Mouse (Mus musculus): ENCODE data around the gene Myo19. TPM values are rescaled to one million over a fixed set of nuclear protein-coding genes. Genes with fewer than 3 reads are reported as not detected.
"Not testable (repeated sequence)": the region's sequence is repeated elsewhere in the genome, so short reads cannot be mapped to it uniquely, and the experiment has no call there.

Gene Myo19
- polyA plus RNA-seq, 1 experiment from 2014 or later = 10.2 TPM

GRCm38 (mm10) chr11:84871046-84871445, 8.9 kb upstream of the Myo19 start:
- Histone ChIP-seq H3K27me3 (no peaks in the 10 kb centered on the region), H3K9me3 (no peaks in the 10 kb centered on the region), H3K27ac (peak overlapping the region; percentile 94), H3K4me1 (peaks cover 16% of the 10 kb centered on the region), H3K4me3 (peak overlapping the region; percentile 93), H3K36me3 (no peaks in the 10 kb centered on the region), H3K9ac (peak overlapping the region; percentile 92), H3K4me2 (replicated peaks) (peak overlapping the region; percentile 72)
- under 1% methylated on average over 10 of the region's 10 CpGs for WGBS
- 0 out of 2 replicates have a peak, but pooled peaks have one; percentile 6 for ATAC-seq (ENCODE audit: insufficient number of reproducible peaks, insufficient read depth, low FRiP score, low TSS enrichment)

GRCm38 (mm10) chr11:84871548-84872069, 8.3 kb upstream of the Myo19 start:
- no peaks in the 10 kb centered on the region for H3K36me3 ChIP-seq
- H3K27ac ChIP-seq = peak overlapping the region; percentile 94
- no peaks in the 10 kb centered on the region for H3K27me3 ChIP-seq
- H3K9ac ChIP-seq = peak overlapping the region; percentile 92
- H3K4me1 ChIP-seq = peaks cover 16% of the 10 kb centered on the region
- H3K9me3 ChIP-seq = no peaks in the 10 kb centered on the region
- WGBS = 73% methylated on average over 4 of the region's 4 CpGs
- ATAC-seq (ENCODE audit: insufficient number of reproducible peaks, insufficient read depth, low FRiP score, low TSS enrichment) = no peak
- peak overlapping the region; percentile 72 for H3K4me2 ChIP-seq (replicated peaks)
- peak overlapping the region; percentile 93 for H3K4me3 ChIP-seq

- no peaks in the 10 kb centered on the region for H3K36me3 ChIP-seq
- peaks cover 9% of the 10 kb centered on the region; the same call in 1 of the 2 replicates for H3K4me1 ChIP-seq
- no peaks in the 10 kb centered on the region for H3K9me3 ChIP-seq
- H3K27me3 ChIP-seq = no peaks in the 10 kb centered on the region
- H3K4me2 ChIP-seq (replicated peaks) = no peak overlapping the region
- no peak overlapping the region for H3K4me3 ChIP-seq
- ATAC-seq (ENCODE audit: insufficient number of reproducible peaks, insufficient read depth, low FRiP score, low TSS enrichment) = no peak
- no peak overlapping the region for H3K9ac ChIP-seq
- no peak overlapping the region for H3K27ac ChIP-seq
- 80% methylated on average over 1 of the region's 1 CpGs for WGBS
These were observed 6.7 kb upstream of the Myo19 start for GRCm38 (mm10) chr11:84873042-84873833.

- ATAC-seq (ENCODE audit: insufficient number of reproducible peaks, insufficient read depth, low FRiP score, low TSS enrichment); H3K27me3 ChIP-seq; H3K36me3 ChIP-seq; H3K27ac ChIP-seq; H3K4me3 ChIP-seq; H3K9ac ChIP-seq; H3K4me2 ChIP-seq (replicated peaks); H3K9me3 ChIP-seq: not testable (repeated sequence)
- 57% methylated on average over 1 of the region's 1 CpGs for WGBS
- H3K4me1 ChIP-seq = peaks cover 12% of the 10 kb centered on the region
These were observed 3.9 kb upstream of the Myo19 start for GRCm38 (mm10) chr11:84876020-84876419.

- Histone ChIP-seq H3K4me2 (replicated peaks) (peak overlapping the region; percentile 91), H3K9me3 (no peaks in the 10 kb centered on the region), H3K36me3 (peaks cover 12% of the 10 kb centered on the region), H3K4me1 (peaks cover 14% of the 10 kb centered on the region), H3K4me3 (peak overlapping the region; percentile 86), H3K9ac (peak overlapping the region; percentile 82), H3K27ac (peak overlapping the region; percentile 94), H3K27me3 (no peaks in the 10 kb centered on the region)
- 24% methylated on average over 7 of the region's 7 CpGs for WGBS
- ATAC-seq (ENCODE audit: insufficient number of reproducible peaks, insufficient read depth, low FRiP score, low TSS enrichment) = no peak
These were observed 759 bp upstream of the Myo19 start for GRCm38 (mm10) chr11:84879007-84879771.

GRCm38 (mm10) chr11:84880465-84880961, 565 bp downstream of the Myo19 start:
- Histone ChIP-seq H3K4me3 (peak overlapping the region; percentile 86), H3K9ac (peak overlapping the region; percentile 82), H3K9me3 (no peaks in the 10 kb centered on the region), H3K36me3 (peaks cover 23% of the 10 kb centered on the region), H3K4me2 (replicated peaks) (peak overlapping the region; percentile 91), H3K27me3 (no peaks in the 10 kb centered on the region), H3K27ac (peak overlapping the region; percentile 94), H3K4me1 (peaks cover 14% of the 10 kb centered on the region)
- peak; percentile 7; the same call in 1 of the 2 replicates for ATAC-seq (ENCODE audit: insufficient number of reproducible peaks, insufficient read depth, low FRiP score, low TSS enrichment)
- WGBS = under 1% methylated on average over 24 of the region's 24 CpGs

- ATAC-seq (ENCODE audit: insufficient number of reproducible peaks, insufficient read depth, low FRiP score, low TSS enrichment) = no peak
- H3K4me2 ChIP-seq (replicated peaks) = peak overlapping the region; percentile 91
- no peaks in the 10 kb centered on the region for H3K9me3 ChIP-seq
- H3K4me1 ChIP-seq = peaks cover 14% of the 10 kb centered on the region
- H3K36me3 ChIP-seq = peaks cover 25% of the 10 kb centered on the region
- H3K27me3 ChIP-seq = no peaks in the 10 kb centered on the region
- H3K9ac ChIP-seq = peak overlapping the region; percentile 82
- peak overlapping the region; percentile 86 for H3K4me3 ChIP-seq
- peak overlapping the region; percentile 94 for H3K27ac ChIP-seq
- WGBS = 53% methylated on average over 9 of the region's 9 CpGs
These were observed 1.0 kb downstream of the Myo19 start for GRCm38 (mm10) chr11:84880971-84881370.

- Histone ChIP-seq H3K4me3 (no peak overlapping the region), H3K9ac (no peak overlapping the region), H3K4me2 (replicated peaks) (no peak overlapping the region), H3K9me3 (no peaks in the 10 kb centered on the region), H3K36me3 (peaks cover 31% of the 10 kb centered on the region), H3K4me1 (peaks cover 14% of the 10 kb centered on the region), H3K27ac (no peak overlapping the region), H3K27me3 (no peaks in the 10 kb centered on the region)
- ATAC-seq (ENCODE audit: insufficient number of reproducible peaks, insufficient read depth, low FRiP score, low TSS enrichment) = no peak
- WGBS = 93% methylated on average over 7 of the region's 7 CpGs
These were observed 2.4 kb downstream of the Myo19 start for GRCm38 (mm10) chr11:84882346-84882745.

- H3K4me2 ChIP-seq (replicated peaks) = no peak overlapping the region
- no peak overlapping the region for H3K27ac ChIP-seq
- no peak overlapping the region for H3K9ac ChIP-seq
- H3K9me3 ChIP-seq = no peaks in the 10 kb centered on the region
- ATAC-seq (ENCODE audit: insufficient number of reproducible peaks, insufficient read depth, low FRiP score, low TSS enrichment) = no peak
- H3K4me3 ChIP-seq = no peak overlapping the region
- no peaks in the 10 kb centered on the region for H3K27me3 ChIP-seq
- 76% methylated on average over 4 of the region's 4 CpGs for WGBS
- H3K36me3 ChIP-seq = peaks cover 48% of the 10 kb centered on the region
- peaks cover 8% of the 10 kb centered on the region; the same call in 1 of the 2 replicates for H3K4me1 ChIP-seq
These were observed 5.3 kb downstream of the Myo19 start for GRCm38 (mm10) chr11:84885238-84885637.

- WGBS = 88% methylated on average over 5 of the region's 5 CpGs
- peaks cover 49% of the 10 kb centered on the region for H3K36me3 ChIP-seq
- H3K9me3 ChIP-seq = no peaks in the 10 kb centered on the region
- no peaks in the 10 kb centered on the region for H3K27me3 ChIP-seq
- no peak overlapping the region for H3K4me3 ChIP-seq
- H3K9ac ChIP-seq = no peak overlapping the region
- H3K4me2 ChIP-seq (replicated peaks) = no peak overlapping the region
- H3K4me1 ChIP-seq = peaks cover 2% of the 10 kb centered on the region; the same call in 1 of the 2 replicates
- ATAC-seq (ENCODE audit: insufficient number of reproducible peaks, insufficient read depth, low FRiP score, low TSS enrichment) = no peak
- no peak overlapping the region for H3K27ac ChIP-seq
These were observed 6.3 kb downstream of the Myo19 start for GRCm38 (mm10) chr11:84886236-84886635.

GRCm38 (mm10) chr11:84886767-84887511, 7.0 kb downstream of the Myo19 start:
- no peak for ATAC-seq (ENCODE audit: insufficient number of reproducible peaks, insufficient read depth, low FRiP score, low TSS enrichment)
- Histone ChIP-seq H3K4me1 (no peaks in the 10 kb centered on the region), H3K9ac (no peak overlapping the region), H3K36me3 (peaks cover 51% of the 10 kb centered on the region), H3K9me3 (no peaks in the 10 kb centered on the region), H3K27me3 (no peaks in the 10 kb centered on the region), H3K27ac (no peak overlapping the region), H3K4me2 (replicated peaks) (no peak overlapping the region), H3K4me3 (no peak overlapping the region)
- WGBS = 88% methylated on average over 11 of the region's 11 CpGs
